Mouse (Mus musculus) liver, embryonic 14.5 days (tissue): Measurements from ENCODE around the gene Atp11a.

ENCODE experiments used
- CTCF ChIP-seq: IDR thresholded peaks from 2 replicates; pipeline ENCODE4 v1.5.1; 2016; ENCODE audit warnings: antibody characterized with exemption, low read depth, control low read depth
- EP300 ChIP-seq: IDR thresholded peaks from 2 replicates; pipeline ENCODE4 v1.6.1; 2016; ENCODE audit warnings: antibody characterized with exemption, low read depth

DNA sequence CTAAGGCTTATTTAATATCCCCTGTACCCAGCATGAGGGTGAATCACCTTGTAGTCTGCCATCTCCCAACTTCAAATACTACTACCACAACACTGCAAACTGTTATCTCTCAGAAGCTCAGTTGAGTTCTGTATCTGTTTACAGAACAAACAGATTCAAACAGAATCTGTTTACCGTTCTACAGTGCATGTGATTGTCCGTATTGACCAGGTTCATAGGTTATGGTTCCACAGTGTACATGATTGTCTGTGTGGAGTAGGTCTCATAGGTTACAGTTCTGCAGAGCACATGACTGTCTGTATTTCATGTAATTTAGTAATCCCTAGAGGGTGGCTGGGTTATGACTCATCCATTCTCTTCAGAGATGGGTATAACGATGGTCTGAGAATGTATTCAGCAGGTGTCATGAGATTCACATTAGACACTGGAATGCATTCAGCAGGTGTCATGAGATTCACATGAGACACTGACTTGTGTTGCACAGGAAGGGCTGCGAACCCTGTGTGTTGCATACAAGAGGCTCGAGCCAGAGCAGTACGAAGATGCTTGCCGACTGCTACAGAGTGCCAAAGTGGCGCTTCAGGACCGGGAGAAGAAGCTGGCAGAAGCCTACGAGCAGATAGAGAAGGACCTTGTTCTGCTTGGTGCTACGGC lies 85.7 kb downstream of the Atp11a start:
- TF ChIP-seq CTCF (no peak), EP300 (no peak)
